Mouse (Mus musculus) midbrain, embryonic 10.5 days (tissue): ENCODE data around the gene Htr2a. TPM values are rescaled to one million over a fixed set of nuclear protein-coding genes. Genes with fewer than 3 reads are reported as not detected.
A peak's percentile ranks its signal among the peaks of the same experiment; 100 is the strongest.

Experiments
- DNase-seq: peaks from one replicate; pipeline ENCODE4 v3.0.0-alpha.2; 2017; ENCODE audit warnings: low spot score
- H3K27ac ChIP-seq: fragments of 300-500 bp; sonication (generic); replicated peaks from 2 replicates; pipeline ENCODE4 v1.5.1; 2016; ENCODE audit warnings: mild to moderate bottlenecking
- H3K27me3 ChIP-seq: fragments of 300-500 bp; sonication (generic); 2 replicates; pipeline ENCODE4 v1.6.1; 2016; ENCODE audit warnings: low read depth, mild to moderate bottlenecking; ENCODE audit not compliant: poor library complexity, severe bottlenecking
- H3K36me3 ChIP-seq: fragments of 300-500 bp; sonication (generic); 2 replicates; pipeline ENCODE4 v1.6.1; 2016; ENCODE audit warnings: mild to moderate bottlenecking, moderate library complexity
- H3K4me1 ChIP-seq: fragments of 300-500 bp; sonication (generic); 2 replicates; pipeline ENCODE4 v1.6.1; 2016
- H3K4me3 ChIP-seq: fragments of 300-500 bp; sonication (generic); 2 replicates; pipeline ENCODE4 v1.5.1; 2016; ENCODE audit warnings: mild to moderate bottlenecking, moderate library complexity
- H3K9me3 ChIP-seq: fragments of 300-500 bp; sonication (generic); replicated peaks from 2 replicates; pipeline ENCODE4 v1.6.1; 2016; ENCODE audit warnings: mild to moderate bottlenecking
- whole genome bisulfite sequencing: fragments of 180-500 bp; shearing (Covaris S2); methylation state at CpG from one replicate; pipeline ENCODE4 v1.1.7; 2016; 5-methylcytosine and 5-hydroxymethylcytosine counted together
- polyA plus RNA-seq: library from polyadenylated mRNA; unstranded; fragments of >200 nt; fragmentation: Nextera tagmentation; extraction: Ambion mirVana; gene quantifications from 2 replicates; pipeline ENCODE4 v1.2.1, GENCODE M21; 2016

Gene Htr2a
- 0.20 and 0.42 TPM in 2 replicates for polyA plus RNA-seq

DNA sequence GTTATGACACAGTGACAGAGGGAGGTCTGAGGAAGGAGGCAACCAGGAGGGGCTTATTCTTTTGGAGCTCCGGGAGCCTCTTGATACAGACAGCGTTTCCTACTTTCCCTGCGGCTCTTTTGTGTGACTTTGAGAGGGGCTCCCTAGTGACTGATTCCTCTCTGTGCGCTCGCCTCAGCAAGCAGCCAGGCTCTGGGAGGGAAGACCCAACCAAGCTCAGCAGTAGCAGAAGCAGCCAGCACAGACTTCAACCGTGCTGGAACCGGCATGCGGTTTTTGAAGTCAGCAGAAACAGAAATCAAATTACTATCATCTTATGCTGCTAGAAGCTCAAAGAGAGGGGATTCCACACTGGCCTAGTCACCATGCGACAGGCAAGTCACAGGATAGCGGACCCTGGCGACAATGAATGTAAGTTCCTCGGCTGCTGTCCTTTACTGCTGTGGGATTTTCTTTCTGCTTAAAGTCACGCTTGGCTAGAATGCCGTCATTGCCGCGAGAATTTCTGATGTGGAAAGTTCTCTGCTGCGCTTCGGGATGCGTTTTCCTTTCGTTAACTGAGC lies at the start of gene Htr2a:
Gene Htr2a (plus strand): TSS at position 22 of the 563 bp plus-strand sequence.
- Histone ChIP-seq H3K27ac (peak within 1 kb of the TSS; percentile 65), H3K36me3 (no peaks in the 10 kb centered on the region), H3K4me3 (peak within 1 kb of the TSS; percentile 58), H3K9me3 (no peaks in the 10 kb centered on the region), H3K4me1 (peaks cover 23% of the 10 kb centered on the region), H3K27me3 (peaks cover 40% of the 10 kb centered on the region)
- WGBS = 1% methylated on average over 20 of the region's 20 CpGs
- peak; percentile 60 for DNase-seq

DNA sequence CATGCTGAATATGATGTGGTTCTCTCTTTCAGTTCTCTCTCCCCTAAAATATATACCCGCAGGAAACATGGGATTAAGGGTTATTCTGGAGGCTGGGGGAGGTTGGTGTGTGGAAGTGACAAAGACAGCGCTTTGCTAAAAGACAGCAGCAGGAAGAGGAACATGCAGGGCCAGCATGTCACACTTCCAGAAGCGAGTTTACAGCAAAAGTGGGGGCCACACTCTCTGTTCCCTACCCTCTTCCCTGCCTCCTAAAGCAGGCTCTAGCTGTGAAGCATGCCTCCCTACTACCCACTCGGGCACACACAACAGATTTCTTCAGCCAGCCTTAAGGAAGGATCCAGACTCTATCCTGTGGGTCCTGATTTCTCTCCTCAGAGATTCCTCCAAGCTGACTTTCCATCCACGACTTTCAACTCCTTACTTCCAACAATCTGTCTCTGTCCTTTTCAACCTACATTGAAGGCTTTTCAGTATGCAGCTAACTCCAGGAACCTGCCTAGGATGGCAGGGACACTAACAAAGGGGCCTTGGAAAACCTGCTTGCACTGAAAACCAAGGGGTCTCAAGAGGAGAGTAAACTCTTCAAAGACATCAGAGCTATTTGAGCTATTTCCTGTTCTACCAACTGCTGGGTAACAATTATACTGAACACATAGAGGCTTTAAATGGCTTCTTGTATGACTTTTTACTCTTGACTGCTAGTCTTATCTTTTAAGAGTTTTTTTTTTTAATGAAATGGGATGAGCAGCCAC lies 39.1 kb upstream of the Htr2a start:
- Histone ChIP-seq H3K9me3 (no peaks in the 10 kb centered on the region), H3K4me1 (no peaks in the 10 kb centered on the region), H3K27me3 (no peaks in the 10 kb centered on the region), H3K36me3 (no peaks in the 10 kb centered on the region), H3K4me3 (no peak overlapping the region), H3K27ac (no peak overlapping the region)
- DNase-seq = no peak
- 83% methylated on average over 5 of the region's 5 CpGs for WGBS

DNA sequence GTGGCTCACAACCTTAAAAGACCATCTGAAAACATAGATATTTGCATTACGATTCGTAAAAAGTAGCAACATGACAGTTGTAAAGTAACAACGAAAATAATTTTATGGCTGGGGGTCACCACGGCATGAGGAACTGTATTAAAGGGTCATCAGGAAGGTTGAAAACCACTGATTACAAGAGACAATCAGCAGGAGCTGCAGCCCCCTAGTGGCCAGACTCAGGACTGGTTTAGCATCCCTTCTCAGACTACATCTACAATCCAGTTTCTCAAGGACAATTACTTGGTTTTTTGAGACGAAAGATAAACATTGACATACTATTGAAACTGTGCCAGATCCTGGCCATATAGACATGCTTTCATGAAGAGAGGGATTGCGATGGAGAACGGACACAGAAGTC lies 38.1 kb upstream of the Htr2a start:
- no peaks in the 10 kb centered on the region for H3K27me3 ChIP-seq
- no peaks in the 10 kb centered on the region for H3K9me3 ChIP-seq
- H3K4me3 ChIP-seq = no peak overlapping the region
- WGBS = 65% methylated on average over 7 of the region's 7 CpGs
- no peaks in the 10 kb centered on the region for H3K36me3 ChIP-seq
- no peaks in the 10 kb centered on the region for H3K4me1 ChIP-seq
- H3K27ac ChIP-seq = no peak overlapping the region
- peak; percentile 39 for DNase-seq

GRCm38 (mm10) chr14:74603131-74603766 lies 37.4 kb upstream of the Htr2a start:
- Histone ChIP-seq H3K4me1 (no peaks in the 10 kb centered on the region), H3K9me3 (no peaks in the 10 kb centered on the region), H3K27ac (no peak overlapping the region), H3K4me3 (no peak overlapping the region), H3K27me3 (no peaks in the 10 kb centered on the region), H3K36me3 (no peaks in the 10 kb centered on the region)
- DNase-seq = no peak
- WGBS = 92% methylated on average over 7 of the region's 7 CpGs

DNA sequence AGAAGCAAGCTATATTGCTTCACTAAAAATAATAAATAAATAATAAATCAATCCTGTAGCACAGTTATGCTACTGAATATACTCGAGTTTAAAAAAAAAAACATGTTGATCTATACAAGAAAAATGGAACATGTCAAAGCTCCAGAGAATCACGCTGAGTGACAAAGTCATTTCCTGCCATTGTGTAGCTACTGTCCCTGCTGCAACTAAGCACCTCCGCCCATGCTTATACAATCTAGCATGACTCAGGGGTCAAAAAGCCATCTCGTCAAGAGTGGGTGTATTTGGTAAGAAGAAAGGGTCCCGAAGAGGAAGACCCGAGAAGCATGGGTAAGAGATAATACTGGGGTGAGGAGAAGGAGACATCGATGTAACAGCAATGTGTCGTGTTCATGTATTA lies 29.3 kb upstream of the Htr2a start:
- Histone ChIP-seq H3K27me3 (no peaks in the 10 kb centered on the region), H3K27ac (no peak overlapping the region), H3K4me1 (no peaks in the 10 kb centered on the region), H3K9me3 (no peaks in the 10 kb centered on the region), H3K36me3 (no peaks in the 10 kb centered on the region), H3K4me3 (no peak overlapping the region)
- 88% methylated on average over 8 of the region's 8 CpGs for WGBS
- DNase-seq = no peak

DNA sequence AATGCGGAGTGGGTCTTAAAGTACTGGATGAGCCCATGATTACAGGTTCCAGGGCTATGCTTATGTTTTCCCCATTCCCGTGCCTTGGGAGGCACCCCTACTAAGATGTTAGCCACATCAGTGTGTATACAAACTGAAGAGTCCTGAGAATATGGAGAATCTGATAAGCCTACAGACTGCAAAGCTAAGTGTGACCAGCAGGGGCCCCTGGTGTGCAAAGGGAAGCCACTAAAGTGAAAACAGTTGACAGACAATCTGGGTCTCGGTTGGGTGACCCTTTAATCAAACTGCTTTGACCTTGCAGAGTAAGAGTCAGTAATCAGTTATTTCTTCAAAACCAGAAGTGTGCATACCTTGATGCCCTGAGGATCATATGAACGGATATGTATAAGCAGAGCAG lies 21.8 kb upstream of the Htr2a start:
- no peaks in the 10 kb centered on the region for H3K4me1 ChIP-seq
- WGBS = 55% methylated on average over 4 of the region's 4 CpGs
- H3K27me3 ChIP-seq = no peaks in the 10 kb centered on the region
- no peak overlapping the region for H3K4me3 ChIP-seq
- H3K27ac ChIP-seq = no peak overlapping the region
- peaks cover 8% of the 10 kb centered on the region for H3K9me3 ChIP-seq
- DNase-seq = no peak
- no peaks in the 10 kb centered on the region for H3K36me3 ChIP-seq

GRCm38 (mm10) chr14:74638071-74638470 lies 2.6 kb upstream of the Htr2a start:
- Histone ChIP-seq H3K27ac (no peak overlapping the region), H3K36me3 (no peaks in the 10 kb centered on the region), H3K9me3 (no peaks in the 10 kb centered on the region), H3K4me1 (peaks cover 20% of the 10 kb centered on the region), H3K27me3 (peaks cover 38% of the 10 kb centered on the region), H3K4me3 (no peak overlapping the region)
- WGBS = 89% methylated on average over 4 of the region's 4 CpGs
- DNase-seq = no peak

DNA sequence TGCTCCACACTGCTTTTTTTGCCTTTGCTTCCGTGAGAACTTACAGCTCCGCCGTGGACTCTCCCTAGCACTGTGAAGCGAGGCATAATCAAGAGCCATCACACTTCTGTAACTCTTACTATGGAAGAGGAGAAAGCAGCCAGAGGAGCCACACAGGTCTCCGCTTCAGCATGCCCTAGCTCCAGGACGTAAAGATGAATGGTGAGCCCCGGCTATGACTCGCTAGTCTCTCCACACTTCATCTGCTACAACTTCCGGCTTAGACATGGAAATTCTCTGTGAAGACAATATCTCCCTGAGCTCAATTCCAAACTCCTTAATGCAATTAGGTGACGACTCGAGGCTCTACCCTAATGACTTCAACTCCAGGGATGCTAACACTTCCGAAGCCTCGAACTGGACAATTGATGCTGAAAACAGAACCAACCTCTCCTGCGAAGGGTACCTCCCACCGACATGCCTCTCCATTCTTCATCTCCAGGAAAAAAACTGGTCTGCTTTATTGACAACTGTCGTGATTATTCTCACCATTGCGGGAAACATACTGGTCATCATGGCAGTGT lies 1.1 kb downstream of the Htr2a start:
- peak; percentile 28 for DNase-seq
- 17% methylated on average over 17 of the region's 17 CpGs for WGBS
- peaks cover 40% of the 10 kb centered on the region for H3K27me3 ChIP-seq
- H3K4me3 ChIP-seq = peak overlapping the region; percentile 58
- no peaks in the 10 kb centered on the region for H3K36me3 ChIP-seq
- H3K4me1 ChIP-seq = peaks cover 23% of the 10 kb centered on the region
- 0 out of 2 replicates have a peak overlapping the region, but pooled peaks have one; percentile 65 for H3K27ac ChIP-seq
- H3K9me3 ChIP-seq = no peaks in the 10 kb centered on the region

DNA sequence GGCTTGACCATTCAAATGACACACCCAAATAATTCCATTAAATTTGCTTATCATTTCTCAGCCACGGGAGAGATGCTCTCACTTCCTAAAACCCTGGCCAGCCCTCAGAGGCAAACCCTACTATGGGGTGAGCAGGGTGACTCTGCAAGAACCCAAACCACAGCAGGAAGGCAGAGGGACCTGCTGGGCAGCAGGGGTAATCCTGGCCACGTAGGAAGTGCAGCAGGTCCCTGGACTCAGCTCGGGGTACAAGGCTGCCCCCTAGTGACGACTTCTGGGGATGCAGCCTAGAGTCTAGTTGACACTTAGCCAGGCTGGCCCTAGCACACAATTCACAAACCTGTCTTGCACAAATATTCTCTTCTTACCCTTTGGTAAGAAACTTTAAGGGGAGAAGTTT lies 2.7 kb downstream of the Htr2a start:
- DNase-seq = peak; percentile 81
- Histone ChIP-seq H3K4me1 (peaks cover 23% of the 10 kb centered on the region), H3K36me3 (no peaks in the 10 kb centered on the region), H3K27ac (no peak overlapping the region), H3K9me3 (no peaks in the 10 kb centered on the region), H3K4me3 (peak overlapping the region; percentile 31; the same call in 1 of the 2 replicates), H3K27me3 (peaks cover 40% of the 10 kb centered on the region)
- 2% methylated on average over 4 of the region's 4 CpGs for WGBS

- no peak overlapping the region for H3K4me3 ChIP-seq
- H3K27ac ChIP-seq = no peak overlapping the region
- H3K27me3 ChIP-seq = peaks cover 18% of the 10 kb centered on the region
- no peaks in the 10 kb centered on the region for H3K36me3 ChIP-seq
- H3K9me3 ChIP-seq = no peaks in the 10 kb centered on the region
- 80% methylated on average over 11 of the region's 11 CpGs for WGBS
- peaks cover 14% of the 10 kb centered on the region for H3K4me1 ChIP-seq
- DNase-seq = no peak
These were observed 5.6 kb downstream of the Htr2a start for GRCm38 (mm10) chr14:74646107-74646793.

DNA sequence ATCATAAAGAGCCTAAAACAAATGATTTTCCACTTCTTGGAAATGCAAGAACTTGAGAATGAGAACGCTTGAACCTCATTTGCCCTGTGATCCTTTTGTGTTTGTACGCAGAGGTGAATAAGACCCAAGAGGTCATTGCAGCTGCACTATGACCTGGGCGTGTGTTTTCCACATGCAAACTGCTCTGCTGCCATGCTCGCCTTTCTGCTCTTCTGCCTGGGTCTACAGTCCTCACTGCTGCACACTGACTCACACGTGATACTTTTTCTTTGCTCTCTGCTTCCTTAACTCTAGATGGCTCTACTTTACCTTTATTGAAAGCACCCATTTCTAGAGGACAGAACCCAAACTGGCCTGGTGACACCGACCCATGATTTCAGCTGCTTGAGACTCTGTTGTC lies 9.4 kb downstream of the Htr2a start:
- DNase-seq = no peak
- H3K36me3 ChIP-seq = no peaks in the 10 kb centered on the region
- no peaks in the 10 kb centered on the region for H3K9me3 ChIP-seq
- H3K4me3 ChIP-seq = no peak overlapping the region
- no peaks in the 10 kb centered on the region for H3K4me1 ChIP-seq
- no peaks in the 10 kb centered on the region for H3K27me3 ChIP-seq
- no peak overlapping the region for H3K27ac ChIP-seq
- WGBS = 83% methylated on average over 6 of the region's 6 CpGs

- no peak overlapping the region for H3K27ac ChIP-seq
- no peaks in the 10 kb centered on the region for H3K9me3 ChIP-seq
- no peak for DNase-seq
- no peak overlapping the region for H3K4me3 ChIP-seq
- H3K36me3 ChIP-seq = no peaks in the 10 kb centered on the region
- 81% methylated on average over 4 of the region's 4 CpGs for WGBS
- no peaks in the 10 kb centered on the region for H3K4me1 ChIP-seq
- H3K27me3 ChIP-seq = no peaks in the 10 kb centered on the region
These were observed 11.0 kb downstream of the Htr2a start for GRCm38 (mm10) chr14:74651678-74652077.
